Mouse (Mus musculus) hindbrain, embryonic 15.5 days (tissue): ENCODE measurements around the gene Tspan10. TPM values are rescaled to one million over a fixed set of nuclear protein-coding genes. Genes with fewer than 3 reads are reported as not detected.

Experiments
- ATAC-seq: fragments of 200-750 bp; cut with Nextera tagmentation; 2 replicates; pipeline ENCODE4 v1.8.0; 2017; ENCODE audit warnings: low read depth, moderate number of reproducible peaks, moderate TSS enrichment; ENCODE audit not compliant: low FRiP score
- H3K27ac ChIP-seq: fragments of 300-500 bp; sonication (generic); replicated peaks from 2 replicates; pipeline ENCODE4 v1.5.1; 2015; ENCODE audit warnings: mild to moderate bottlenecking, inconsistent platforms
- H3K27me3 ChIP-seq: fragments of 300-500 bp; sonication (generic); 2 replicates; pipeline ENCODE4 v1.6.1; 2015; ENCODE audit warnings: control low read depth, inconsistent platforms
- H3K36me3 ChIP-seq: fragments of 300-500 bp; sonication (generic); 2 replicates; pipeline ENCODE4 v1.6.1; 2015; ENCODE audit warnings: control low read depth, inconsistent platforms
- H3K4me1 ChIP-seq: fragments of 300-500 bp; sonication (generic); replicated peaks from 2 replicates; pipeline ENCODE4 v1.6.1; 2015; ENCODE audit warnings: control low read depth, inconsistent platforms
- H3K4me2 ChIP-seq: fragments of 300-500 bp; sonication (generic); 2 replicates; pipeline ENCODE4 v1.6.1; 2015; ENCODE audit warnings: moderate library complexity, mild to moderate bottlenecking, inconsistent platforms
- H3K4me3 ChIP-seq: fragments of 300-500 bp; sonication (generic); 2 replicates; pipeline ENCODE4 v1.5.1; 2015; ENCODE audit warnings: mild to moderate bottlenecking, inconsistent platforms
- H3K9ac ChIP-seq: fragments of 300-500 bp; sonication (generic); 2 replicates; pipeline ENCODE4 v1.6.1; 2015; ENCODE audit warnings: inconsistent platforms
- H3K9me3 ChIP-seq: fragments of 300-500 bp; sonication (generic); 2 replicates; pipeline ENCODE4 v1.6.1; 2016; ENCODE audit warnings: control low read depth, inconsistent platforms
- WGBS: fragments of 180-500 bp; shearing (Covaris S2); methylation state at CpG from one replicate; pipeline ENCODE4 v1.1.7; 2015; 5-methylcytosine and 5-hydroxymethylcytosine counted together
- polyA plus RNA-seq: library from polyadenylated mRNA; unstranded; fragments of >200 nt; fragmentation: Nextera tagmentation; extraction: Ambion mirVana; gene quantifications from 2 replicates; pipeline ENCODE4 v1.2.1, GENCODE M21; 2015

Gene Tspan10
- polyA plus RNA-seq, 1 experiment from 2014 or later = not detected

DNA sequence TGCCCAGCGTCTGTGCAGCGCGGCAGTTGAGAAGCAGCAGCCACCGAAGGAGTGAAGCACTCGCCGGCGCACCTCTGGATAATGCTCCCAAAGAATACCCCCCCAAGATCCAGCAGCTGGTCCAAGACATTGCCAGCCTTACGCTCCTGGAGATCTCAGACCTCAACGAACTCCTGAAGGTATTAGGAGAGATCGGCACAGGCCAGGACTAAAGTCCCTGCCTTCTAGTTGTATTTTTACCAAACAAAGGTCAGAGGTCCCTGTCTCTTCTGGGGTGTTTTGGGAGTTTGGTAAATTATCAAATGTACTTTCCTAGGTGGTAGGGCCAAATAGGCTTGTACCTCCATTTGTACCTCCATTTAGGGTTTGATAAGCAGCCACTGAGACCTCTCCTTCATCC, 42.8 kb downstream of the Tspan10 start:
- H3K36me3 ChIP-seq = peaks cover 43% of the 10 kb centered on the region
- H3K4me3 ChIP-seq = peak overlapping the region; percentile 66
- WGBS = 11% methylated on average over 10 of the region's 10 CpGs
- H3K4me2 ChIP-seq = peak overlapping the region; percentile 87
- no peak for ATAC-seq
- peak overlapping the region; percentile 87 for H3K27ac ChIP-seq
- peak overlapping the region; percentile 76 for H3K9ac ChIP-seq
- no peaks in the 10 kb centered on the region for H3K9me3 ChIP-seq
- H3K4me1 ChIP-seq = peaks cover 23% of the 10 kb centered on the region
- no peaks in the 10 kb centered on the region for H3K27me3 ChIP-seq

DNA sequence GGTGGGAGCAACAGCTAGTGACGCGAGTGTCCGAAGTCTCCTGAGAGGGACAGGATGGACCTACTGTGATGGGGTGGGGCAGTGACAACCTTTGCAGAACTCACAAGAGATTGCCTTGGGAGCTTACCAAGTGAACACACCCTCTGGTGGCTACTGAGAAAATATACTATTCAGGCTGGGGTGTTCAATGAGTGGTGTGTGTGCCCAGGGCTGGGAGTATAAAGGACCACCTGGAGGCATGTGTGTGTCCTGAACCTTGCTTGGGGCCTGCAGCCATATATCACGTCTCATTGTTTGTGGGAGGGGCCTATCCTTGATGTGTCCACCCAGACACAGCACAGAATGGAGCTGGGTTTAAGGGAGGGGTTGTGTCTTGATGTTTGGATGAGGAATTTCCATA, 46.1 kb downstream of the Tspan10 start:
- WGBS = 76% methylated on average over 4 of the region's 4 CpGs
- Histone ChIP-seq H3K27me3 (no peaks in the 10 kb centered on the region), H3K4me2 (no peak overlapping the region), H3K9me3 (no peaks in the 10 kb centered on the region), H3K36me3 (peaks cover 23% of the 10 kb centered on the region), H3K9ac (no peak overlapping the region), H3K4me3 (no peak overlapping the region), H3K4me1 (peaks cover 49% of the 10 kb centered on the region), H3K27ac (no peak overlapping the region)
- ATAC-seq = no peak

DNA sequence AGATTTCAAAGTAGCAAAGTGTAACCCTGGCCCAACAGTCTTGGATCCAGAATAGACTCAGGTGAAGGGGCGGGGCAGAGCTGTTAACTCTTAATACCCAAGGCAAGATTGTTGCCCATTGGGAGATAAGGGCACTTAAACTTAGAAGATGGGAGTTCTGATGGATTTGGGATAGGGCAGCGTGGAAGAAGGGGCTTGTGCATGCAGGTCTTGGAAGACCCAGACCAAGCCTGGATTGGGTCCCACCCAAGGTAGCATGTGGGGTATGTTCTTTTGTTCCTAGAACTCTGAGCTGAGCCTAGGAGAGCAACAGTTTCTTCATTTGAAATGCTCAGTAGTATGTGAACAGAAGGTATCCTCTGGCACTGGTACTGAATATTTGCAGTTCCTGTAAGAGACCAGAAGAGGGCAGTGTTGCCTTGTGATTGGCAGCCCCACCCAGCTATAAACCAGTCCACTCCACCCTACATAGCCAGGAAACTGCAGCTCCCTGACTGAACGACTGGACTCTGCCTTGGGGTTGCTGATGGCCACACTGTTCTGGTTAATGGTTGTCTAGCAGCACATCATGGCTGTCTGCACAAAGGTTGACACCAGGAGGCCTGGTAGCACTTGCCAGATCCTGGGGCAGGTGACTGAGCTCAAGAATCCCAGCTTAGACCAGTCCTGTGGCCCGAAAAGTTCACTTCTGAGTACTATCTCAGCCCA, 46.8 kb downstream of the Tspan10 start:
- ATAC-seq = no peak
- Histone ChIP-seq H3K4me3 (no peak overlapping the region), H3K9ac (no peak overlapping the region), H3K27me3 (no peaks in the 10 kb centered on the region), H3K27ac (peak overlapping the region; percentile 46), H3K4me1 (peaks cover 48% of the 10 kb centered on the region), H3K9me3 (no peaks in the 10 kb centered on the region), H3K4me2 (no peak overlapping the region), H3K36me3 (peaks cover 23% of the 10 kb centered on the region)
- WGBS = 64% methylated on average over 4 of the region's 4 CpGs

DNA sequence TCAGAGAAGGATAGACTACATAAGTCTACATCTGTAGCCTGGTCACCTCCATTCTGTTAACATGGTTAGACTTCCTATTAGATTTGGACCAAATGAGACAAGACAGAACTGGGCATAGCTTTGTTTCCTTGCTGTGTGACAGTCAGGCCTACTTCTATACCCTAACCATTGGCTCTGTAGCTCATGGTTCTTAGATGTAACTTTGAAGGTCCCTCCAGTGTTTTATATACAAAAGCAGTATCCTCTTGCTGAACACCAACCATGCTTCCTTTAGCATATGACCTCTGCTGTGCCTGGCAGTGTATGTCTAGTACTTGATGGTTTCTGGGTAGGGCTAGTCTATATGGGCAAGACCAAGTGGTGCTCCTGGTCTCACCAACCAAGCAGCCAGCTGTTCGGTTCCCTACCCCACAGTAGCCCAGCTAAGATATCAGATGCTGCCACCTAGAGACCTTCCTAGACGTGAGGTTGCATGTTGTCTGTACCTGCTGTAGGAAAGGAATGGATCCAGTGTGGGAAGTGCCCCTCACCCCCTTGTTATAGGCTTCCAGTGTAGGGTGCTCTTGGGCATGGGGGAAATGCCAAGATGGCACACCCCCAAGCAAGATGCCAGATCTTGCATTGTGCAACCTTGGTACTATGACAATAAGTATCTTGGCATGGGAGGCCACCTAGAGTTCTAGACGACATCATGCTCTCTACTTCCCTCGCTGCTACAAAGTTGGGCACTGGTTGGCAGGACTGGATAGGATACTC, 48.0 kb downstream of the Tspan10 start:
- peaks cover 43% of the 10 kb centered on the region for H3K4me1 ChIP-seq
- 35% methylated on average over 4 of the region's 4 CpGs for WGBS
- peak overlapping the region; percentile 94 for H3K4me2 ChIP-seq
- H3K9me3 ChIP-seq = no peaks in the 10 kb centered on the region
- peaks cover 29% of the 10 kb centered on the region for H3K36me3 ChIP-seq
- no peaks in the 10 kb centered on the region for H3K27me3 ChIP-seq
- H3K9ac ChIP-seq = no peak overlapping the region
- H3K27ac ChIP-seq = peak overlapping the region; percentile 71
- H3K4me3 ChIP-seq = no peak overlapping the region; the same call in 1 of the 2 replicates
- no peak for ATAC-seq

DNA sequence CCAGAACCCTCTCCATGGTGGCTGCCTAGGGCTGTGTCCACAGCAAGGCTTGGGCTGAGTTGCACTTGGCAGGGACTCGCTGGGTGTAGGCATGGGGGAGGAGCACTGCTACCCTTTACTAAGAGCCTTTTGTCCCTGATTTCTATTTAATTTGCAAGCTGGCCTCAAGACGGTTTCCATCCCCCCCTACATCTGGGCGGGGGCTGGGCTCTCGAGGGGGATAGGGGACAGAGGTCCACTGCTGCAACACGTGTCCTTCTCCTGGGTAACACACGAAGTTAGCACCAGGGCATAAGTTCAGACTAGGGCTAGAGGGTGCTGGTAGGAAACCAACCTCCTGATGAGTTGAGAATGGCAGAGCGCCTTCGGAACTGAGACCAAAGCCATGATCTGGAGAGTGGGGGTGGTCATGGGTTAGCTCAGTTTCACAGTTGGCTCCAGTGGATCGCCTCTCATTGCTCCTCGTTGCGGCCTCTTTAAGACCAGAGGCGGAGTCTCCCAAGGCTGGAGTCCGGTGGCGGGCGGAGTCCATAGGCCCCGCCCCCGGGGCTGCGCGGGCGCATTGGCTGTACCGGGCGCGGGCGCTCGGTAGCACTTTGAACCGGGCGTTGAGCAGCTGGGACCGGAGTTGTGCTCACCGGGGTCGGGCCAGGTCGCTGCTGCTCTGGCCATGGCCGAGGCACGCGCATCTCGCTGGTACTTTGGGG, 49.0 kb downstream of the Tspan10 start, which contains the start of gene Slc25a10:
TSS of gene Slc25a10 (plus strand) at position 524 of the 707 bp plus-strand sequence.
- H3K27me3 ChIP-seq = no peaks in the 10 kb centered on the region
- peak within 1 kb of the TSS; percentile 71 for H3K27ac ChIP-seq
- peak; percentile 91 for ATAC-seq
- under 1% methylated on average over 35 of the region's 35 CpGs for WGBS
- H3K9me3 ChIP-seq = no peaks in the 10 kb centered on the region
- H3K4me2 ChIP-seq = peak within 1 kb of the TSS; percentile 94
- peaks cover 38% of the 10 kb centered on the region for H3K36me3 ChIP-seq
- H3K4me3 ChIP-seq = peak within 1 kb of the TSS; percentile 66
- peaks cover 37% of the 10 kb centered on the region for H3K4me1 ChIP-seq
- peak within 1 kb of the TSS; percentile 73 for H3K9ac ChIP-seq

DNA sequence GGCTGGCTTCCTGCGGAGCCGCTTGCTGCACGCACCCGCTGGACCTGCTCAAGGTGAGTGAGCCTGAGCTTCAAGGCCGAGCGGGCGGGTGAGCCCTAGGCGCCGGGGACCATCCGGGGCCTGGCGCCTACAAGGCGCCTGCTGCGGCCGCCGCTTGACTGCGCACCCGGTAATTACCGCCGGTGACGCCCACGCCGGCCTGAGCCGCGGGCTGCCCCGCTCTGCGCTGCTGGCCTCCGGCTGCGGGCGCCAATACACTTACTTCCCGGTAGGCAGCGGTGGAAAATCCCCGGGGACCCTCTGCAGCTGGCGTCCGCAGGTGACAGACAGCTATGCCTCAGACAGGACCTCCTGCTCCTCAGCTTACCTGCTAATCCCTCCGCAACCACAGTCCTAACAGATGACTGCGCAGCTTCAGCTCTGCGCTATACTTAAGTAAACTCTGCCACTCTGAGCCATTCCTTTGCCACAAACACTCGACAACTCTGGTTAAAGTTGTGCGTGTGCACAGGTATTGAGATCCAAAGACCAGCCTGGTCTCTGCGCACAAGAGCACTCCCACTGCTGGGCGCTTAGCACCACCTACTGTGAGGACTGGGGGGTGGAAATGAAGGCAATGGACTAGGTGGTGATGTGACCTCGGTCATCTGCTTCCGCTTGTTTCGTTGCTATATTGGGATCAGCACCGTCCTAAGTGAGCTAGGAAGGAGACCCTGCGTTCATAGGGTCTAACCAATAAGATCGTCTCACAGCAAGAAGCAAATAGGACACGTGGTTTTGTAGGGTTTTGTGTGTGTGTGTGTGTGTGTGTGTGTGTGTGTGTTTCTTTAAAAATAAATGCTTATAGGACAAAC, 49.8 kb downstream of the Tspan10 start:
- peak overlapping the region; percentile 66 for H3K4me3 ChIP-seq
- no peaks in the 10 kb centered on the region for H3K9me3 ChIP-seq
- H3K4me1 ChIP-seq = peaks cover 37% of the 10 kb centered on the region
- H3K27ac ChIP-seq = peak overlapping the region; percentile 71
- H3K9ac ChIP-seq = peak overlapping the region; percentile 73
- peak; percentile 19 for ATAC-seq
- WGBS = under 1% methylated on average over 45 of the region's 48 CpGs
- peaks cover 39% of the 10 kb centered on the region for H3K36me3 ChIP-seq
- H3K4me2 ChIP-seq = peak overlapping the region; percentile 94
- H3K27me3 ChIP-seq = no peaks in the 10 kb centered on the region

DNA sequence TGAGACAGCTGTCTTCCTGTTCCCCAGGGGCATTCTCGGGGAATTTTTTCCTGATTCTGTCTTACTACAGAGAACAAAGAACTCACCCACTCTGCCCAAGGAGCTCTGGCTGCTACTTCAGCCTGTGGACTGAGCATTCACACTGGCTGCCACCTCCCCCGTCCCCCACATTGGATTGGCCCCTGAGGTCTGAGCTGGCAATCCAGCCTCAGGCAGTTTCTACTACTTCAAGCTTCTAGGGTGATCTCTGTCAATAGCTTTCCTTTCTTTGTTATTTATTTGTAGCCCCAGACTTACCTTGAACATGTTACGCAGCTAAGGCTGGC, 50.4 kb downstream of the Tspan10 start:
- peaks cover 35% of the 10 kb centered on the region for H3K36me3 ChIP-seq
- WGBS = 20% methylated on average over 3 of the region's 3 CpGs
- no peak for ATAC-seq

DNA sequence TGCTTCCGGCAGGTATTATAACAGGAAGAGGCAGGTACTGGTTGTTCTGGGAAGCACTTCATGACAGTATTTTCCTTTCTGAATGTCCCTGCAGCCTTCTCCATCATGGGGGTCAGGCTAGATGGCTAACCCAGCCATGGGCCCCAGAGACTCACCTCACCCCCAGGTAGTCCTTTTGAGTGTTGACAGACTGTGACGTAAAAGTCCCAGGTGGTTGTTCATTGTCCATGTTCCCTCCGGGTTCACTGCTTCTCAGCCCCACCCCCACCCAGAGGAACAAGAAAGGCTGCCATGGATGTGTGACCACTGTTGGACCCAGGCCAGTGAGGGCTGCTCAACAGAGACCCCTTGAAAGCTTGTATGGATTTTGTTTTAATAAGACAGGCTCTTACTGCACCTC, 50.9 kb downstream of the Tspan10 start:
- no peak for ATAC-seq
- no peaks in the 10 kb centered on the region for H3K27me3 ChIP-seq
- H3K4me2 ChIP-seq = peak overlapping the region; percentile 94
- H3K27ac ChIP-seq = peak overlapping the region; percentile 71
- H3K36me3 ChIP-seq = peaks cover 30% of the 10 kb centered on the region
- 50% methylated on average over 3 of the region's 3 CpGs for WGBS
- peak overlapping the region; percentile 37 for H3K9ac ChIP-seq
- H3K4me1 ChIP-seq = peaks cover 37% of the 10 kb centered on the region
- peak overlapping the region; percentile 66 for H3K4me3 ChIP-seq
- no peaks in the 10 kb centered on the region for H3K9me3 ChIP-seq

More for the DNA sequence above, 50.4 kb downstream of the Tspan10 start:
- H3K27ac ChIP-seq = peak overlapping the region; percentile 71
- peak overlapping the region; percentile 66 for H3K4me3 ChIP-seq
- no peaks in the 10 kb centered on the region for H3K27me3 ChIP-seq
- no peaks in the 10 kb centered on the region for H3K9me3 ChIP-seq
- H3K4me2 ChIP-seq = peak overlapping the region; percentile 94
- H3K4me1 ChIP-seq = peaks cover 37% of the 10 kb centered on the region
- H3K9ac ChIP-seq = peak overlapping the region; percentile 37

DNA sequence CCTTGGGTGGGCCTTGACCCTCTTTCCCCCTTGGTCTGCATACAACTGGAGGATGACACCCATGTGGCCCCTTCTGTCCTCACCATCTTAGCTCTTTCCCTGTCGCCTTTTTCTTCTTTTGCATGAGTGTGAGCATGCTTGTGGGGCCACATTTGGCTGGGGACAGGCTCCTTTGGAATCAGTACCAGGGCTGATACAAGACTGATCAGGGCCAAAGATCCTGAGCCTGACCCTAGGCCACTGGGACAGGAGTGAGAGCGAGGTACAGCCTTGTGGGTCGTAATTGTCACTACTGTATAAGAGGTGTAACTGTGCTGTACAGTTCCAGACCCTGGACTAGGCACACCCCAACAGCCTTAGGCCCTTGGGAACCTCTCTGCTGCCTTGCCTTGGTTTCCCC, 51.5 kb downstream of the Tspan10 start:
- no peaks in the 10 kb centered on the region for H3K27me3 ChIP-seq
- H3K4me3 ChIP-seq = no peak overlapping the region
- H3K9ac ChIP-seq = no peak overlapping the region
- no peak for ATAC-seq
- no peak overlapping the region for H3K27ac ChIP-seq
- WGBS = 89% methylated on average over 3 of the region's 3 CpGs
- H3K36me3 ChIP-seq = peaks cover 27% of the 10 kb centered on the region
- H3K4me1 ChIP-seq = peaks cover 37% of the 10 kb centered on the region
- H3K9me3 ChIP-seq = no peaks in the 10 kb centered on the region
- H3K4me2 ChIP-seq = no peak overlapping the region
